Mouse (Mus musculus) Patski (cell line): ENCODE data around the gene Gm973. TPM values are rescaled to one million over a fixed set of nuclear protein-coding genes. Genes with fewer than 3 reads are reported as not detected.

Experiments used
- ATAC-seq: fragments of 100-300 bp; one replicate; pipeline ENCODE4 v1.8.0; 2021
- CTCF ChIA-PET: fragments of 350-600 bp; sonication (Branson Sonifier 250); formaldehyde crosslinking; loops from one replicate; lab custom pipeline; 2022; ENCODE audit warnings: inconsistent platforms; lab: Charles Lee
- POLR2A ChIA-PET: fragments of 350-600 bp; sonication (Branson Sonifier 250); formaldehyde crosslinking; loops from one replicate; lab custom pipeline; 2022; ENCODE audit warnings: antibody characterized with exemption, inconsistent platforms; lab: Charles Lee
- DNase-seq: peaks from one replicate; pipeline ENCODE4 v3.0.0-alpha.2; 2011; ENCODE audit warnings: low read depth, low spot score
- H3K27me3 ChIP-seq: fragments of 371-371 bp; one replicate; pipeline ENCODE4 v1.5.1; 2021
- CTCF ChIP-seq: fragments of 100-300 bp; IDR thresholded peaks from one replicate; pipeline ENCODE4 v1.5.1; 2021
- in situ Hi-C: fragments of 300-500 bp; cut with MboI; formaldehyde crosslinking; loops from 3 replicates; pipeline ENCODE4 v1.11.1; 2018; ENCODE audit warnings: low pct_unique_long_range_greater_than_20kb, mixed read lengths
- polyA plus RNA-seq: library from polyadenylated mRNA; unstranded; gene quantifications from one replicate; pipeline ENCODE4 v1.2.3, GENCODE M21; 2021

Gm973 gene
- polyA plus RNA-seq, 1 experiment from 2014 or later = 0.13 TPM

- DNase-seq (no peak), ATAC-seq (no peak)
- TF ChIP-seq CTCF = no peak
- H3K27me3 ChIP-seq = no peaks in the 10 kb centered on the region
- in situ Hi-C loops = no loop called here
- POLR2A ChIA-PET = interaction anchor here (1.1 kb wide), 1 partner anchor 27 kb away, joined by 3 read pairs; no protein-coding TSS in a partner anchor
- CTCF ChIA-PET = no interaction called here
Measured at GRCm38 (mm10) chr1:59491517-59491916, 24.5 kb upstream of the Gm973 start.

- ChIA-PET CTCF (interaction anchor here (1.3 kb wide), 1 partner anchor 11 kb away, joined by 4 read pairs; no protein-coding TSS in a partner anchor), POLR2A (interaction anchor here (0.8 kb wide), 1 partner anchor 10 kb away, joined by 4 read pairs; the partner anchor contains the start of gene Fzd7)
- no peak for TF ChIP-seq CTCF
- DNase-seq = no peak
- in situ Hi-C loops = no loop called here
- no peaks in the 10 kb centered on the region for H3K27me3 ChIP-seq
- ATAC-seq = no peak
Measured at GRCm38 (mm10) chr1:59492432-59492831, 23.6 kb upstream of the Gm973 start.

GRCm38 (mm10) chr1:59495970-59496369 lies 20.1 kb upstream of the Gm973 start:
- ChIA-PET CTCF (no interaction called here), POLR2A (no interaction called here)
- in situ Hi-C loops = no loop called here
- DNase-seq = no peak
- no peaks in the 10 kb centered on the region for H3K27me3 ChIP-seq
- ATAC-seq = no peak
- no peak for TF ChIP-seq CTCF

- POLR2A ChIA-PET = no interaction called here
- ATAC-seq (no peak), DNase-seq (no peak)
- in situ Hi-C loops = no loop called here
- CTCF ChIA-PET = no interaction called here
- TF ChIP-seq CTCF = no peak
- no peaks in the 10 kb centered on the region for H3K27me3 ChIP-seq
Measured at GRCm38 (mm10) chr1:59497741-59498613, 18.1 kb upstream of the Gm973 start.

GRCm38 (mm10) chr1:59499327-59499726 lies 16.7 kb upstream of the Gm973 start:
- no peaks in the 10 kb centered on the region for H3K27me3 ChIP-seq
- no peak for DNase-seq
- in situ Hi-C loops = no loop called here
- no peak for TF ChIP-seq CTCF
- ChIA-PET POLR2A (no interaction called here), CTCF (no interaction called here)
- no peak for ATAC-seq

- TF ChIP-seq CTCF = no peak
- ChIA-PET CTCF (no interaction called here), POLR2A (no interaction called here)
- ATAC-seq (no peak), DNase-seq (no peak)
- no peaks in the 10 kb centered on the region for H3K27me3 ChIP-seq
- in situ Hi-C loops = no loop called here
Measured at GRCm38 (mm10) chr1:59502355-59502754, 13.7 kb upstream of the Gm973 start.

- CTCF ChIA-PET = interaction anchor here (1.5 kb wide), 1 partner anchor 11 kb away, joined by 4 read pairs; no protein-coding TSS in a partner anchor
- in situ Hi-C loops = no loop called here
- no peak for DNase-seq
- POLR2A ChIA-PET = no interaction called here
- ATAC-seq = no peak
- H3K27me3 ChIP-seq = no peaks in the 10 kb centered on the region
- TF ChIP-seq CTCF = no peak
Measured at GRCm38 (mm10) chr1:59503659-59504301, 12.3 kb upstream of the Gm973 start.

GRCm38 (mm10) chr1:59504302-59504700 lies 11.8 kb upstream of the Gm973 start:
- POLR2A ChIA-PET = no interaction called here
- DNase-seq (no peak), ATAC-seq (no peak)
- no peaks in the 10 kb centered on the region for H3K27me3 ChIP-seq
- in situ Hi-C loops = no loop called here
- CTCF ChIA-PET = no interaction called here
- TF ChIP-seq CTCF = no peak

GRCm38 (mm10) chr1:59508463-59509139 lies 7.5 kb upstream of the Gm973 start:
- no peaks in the 10 kb centered on the region for H3K27me3 ChIP-seq
- ATAC-seq = no peak
- ChIA-PET CTCF (no interaction called here), POLR2A (no interaction called here)
- no peak for TF ChIP-seq CTCF
- no peak for DNase-seq
- in situ Hi-C loops = no loop called here

GRCm38 (mm10) chr1:59511566-59512270 lies 4.3 kb upstream of the Gm973 start:
- ATAC-seq (no peak), DNase-seq (no peak)
- in situ Hi-C loops = no loop called here
- CTCF ChIA-PET = no interaction called here
- POLR2A ChIA-PET = no interaction called here
- no peaks in the 10 kb centered on the region for H3K27me3 ChIP-seq
- no peak for TF ChIP-seq CTCF
